Mouse (Mus musculus): ENCODE measurements at regions not wholly inside any gene's neighbourhood (a gene's known extent, or its start where the extent isn't known, plus 50 kb on each side); places are given as distances from the start of the nearest gene placed in this dataset.

DNA sequence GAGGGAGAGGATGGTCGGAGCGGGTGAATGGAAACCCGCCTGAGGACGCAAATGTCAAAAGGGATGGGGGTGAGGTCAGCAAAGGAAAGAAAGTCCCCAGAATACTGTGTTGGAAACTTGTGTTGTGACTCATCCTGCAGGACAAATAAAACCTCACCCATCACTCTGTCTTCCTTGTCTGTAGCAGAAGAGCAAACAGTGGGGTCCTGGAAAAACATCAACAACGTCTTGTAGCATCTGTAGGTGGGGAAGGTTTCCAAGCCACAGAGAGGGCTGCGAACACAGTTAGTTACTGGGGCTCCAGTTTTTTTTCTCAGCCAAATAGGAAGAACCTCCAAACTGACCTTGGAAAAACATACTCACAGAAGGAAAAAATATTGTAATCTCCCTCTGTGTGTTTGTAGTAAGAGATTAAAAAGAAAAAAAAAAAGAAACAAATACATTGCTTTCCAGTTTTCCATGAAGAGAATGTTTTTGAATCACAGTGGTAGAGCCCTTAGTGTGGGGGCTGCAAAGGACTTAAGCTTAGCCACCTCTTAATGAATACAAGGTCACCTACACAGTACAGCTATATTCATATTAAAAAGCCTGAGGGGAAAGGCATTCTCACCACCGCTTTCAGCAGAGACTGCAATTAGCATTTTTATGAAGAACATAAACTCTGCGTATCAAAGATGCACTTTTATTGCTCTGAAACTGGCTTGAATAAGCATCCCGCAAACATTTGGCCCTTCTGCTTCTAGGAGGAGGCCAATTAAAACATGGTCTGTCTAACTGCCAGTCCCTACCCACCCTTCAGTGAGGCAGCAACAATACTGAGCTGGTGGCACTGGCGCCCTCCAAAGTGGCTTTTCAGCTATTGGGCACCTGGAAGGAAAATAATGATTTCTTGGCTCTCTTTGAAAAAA is 198.6 kb upstream of the Tprg start:
- DNase-seq (ENCODE audit: low spot score), result no peak

DNA sequence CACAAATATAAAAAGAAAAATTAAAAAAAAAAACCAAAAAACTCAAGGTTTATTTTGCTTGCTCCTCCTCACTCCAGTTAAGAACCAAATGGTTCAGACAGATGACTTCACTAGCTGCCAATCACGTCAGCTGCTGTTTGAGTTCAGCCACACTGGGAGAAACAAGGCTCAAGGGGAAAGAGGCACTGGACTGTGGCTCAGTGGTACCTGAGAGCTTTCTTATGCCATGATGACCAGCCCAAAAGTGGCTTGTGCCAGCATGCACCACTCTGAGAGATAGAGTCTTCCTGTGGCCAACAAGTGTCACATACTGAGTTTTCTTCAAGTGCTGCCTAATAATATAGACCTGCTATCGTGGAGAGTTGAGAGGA is 198.0 kb upstream of the Tprg start:
- DNase-seq (ENCODE audit: low spot score), result no peak

DNA sequence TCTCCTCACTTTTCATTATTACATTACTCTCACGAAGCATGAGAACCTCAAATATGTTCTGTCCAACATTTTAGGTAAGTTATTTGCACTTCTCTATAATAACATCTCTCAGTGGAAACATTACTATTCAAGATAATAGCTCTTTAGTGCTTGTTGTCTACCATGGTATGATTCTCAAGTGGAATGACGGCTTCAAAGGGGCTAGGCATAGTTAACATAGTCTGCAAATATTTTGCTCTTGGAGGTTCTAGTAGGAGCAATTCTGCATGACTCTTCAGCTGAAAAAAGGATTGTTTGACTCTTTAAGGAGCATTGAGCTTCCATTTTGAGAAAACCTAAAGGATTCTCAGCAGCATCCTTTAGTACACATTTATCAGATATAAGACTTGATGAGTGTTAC is 182.5 kb upstream of the Tprg start:
- DNase-seq (ENCODE audit: low spot score), result no peak

DNA sequence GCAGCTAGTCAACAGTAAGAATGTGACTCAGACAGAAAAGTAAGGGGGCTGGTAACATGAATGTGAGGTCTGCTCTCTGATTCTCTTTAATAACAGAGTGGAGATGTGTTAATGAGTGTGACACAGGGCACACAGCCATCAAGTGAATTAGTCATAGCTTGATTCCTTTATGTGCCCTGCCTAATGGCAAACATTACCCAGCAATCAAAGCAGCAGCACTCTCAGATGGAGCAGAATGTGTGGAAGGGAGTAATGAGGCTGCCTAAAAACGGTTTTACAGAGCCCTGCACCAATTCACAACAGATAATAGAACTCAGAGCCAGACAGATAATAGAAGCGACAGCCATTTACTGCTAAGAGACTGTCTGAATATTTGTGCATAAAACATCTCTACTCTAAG is 182.0 kb upstream of the Tprg start:
- no peak for DNase-seq (ENCODE audit: low spot score)

DNA sequence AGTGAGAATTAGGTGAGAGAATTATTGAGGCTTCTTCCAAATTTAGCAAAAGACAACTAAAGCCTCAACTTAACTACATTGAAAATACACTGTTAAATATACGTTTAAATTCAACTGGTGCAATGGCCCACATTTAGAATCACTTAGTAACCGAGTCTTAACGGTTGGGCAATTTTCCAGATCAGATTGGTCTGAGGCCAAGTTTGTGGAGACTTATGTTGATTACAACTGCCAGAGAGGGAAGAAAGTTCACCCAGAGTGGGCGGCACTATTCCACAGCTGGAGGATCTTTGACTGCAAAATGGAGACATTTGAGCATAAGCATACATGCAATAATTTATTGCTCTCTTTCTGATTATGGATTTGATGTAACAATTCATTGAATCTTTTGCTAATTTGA is 146.5 kb upstream of the Tprg start:
- peak; percentile 84 for DNase-seq (ENCODE audit: low spot score)

DNA sequence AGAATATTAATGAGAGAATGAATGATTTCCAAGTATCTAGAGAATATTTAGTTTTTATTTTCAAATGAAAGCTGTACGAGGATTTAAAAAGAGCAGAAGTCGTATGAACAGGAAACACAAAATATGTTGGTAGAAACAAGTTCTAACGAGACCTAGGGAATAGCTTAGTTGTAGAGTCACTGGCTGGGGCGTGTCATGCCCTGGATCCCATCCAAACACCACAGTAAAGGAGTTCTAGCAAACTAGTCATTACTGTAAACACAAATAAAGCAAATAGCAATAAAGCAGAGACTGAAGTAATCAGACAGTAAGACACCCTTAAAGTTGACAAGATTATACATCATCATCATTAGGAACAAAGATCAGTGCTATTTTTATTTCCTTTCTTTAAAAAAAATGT is 139.1 kb upstream of the Tprg start:
- DNase-seq (ENCODE audit: low spot score), result peak; percentile 71

DNA sequence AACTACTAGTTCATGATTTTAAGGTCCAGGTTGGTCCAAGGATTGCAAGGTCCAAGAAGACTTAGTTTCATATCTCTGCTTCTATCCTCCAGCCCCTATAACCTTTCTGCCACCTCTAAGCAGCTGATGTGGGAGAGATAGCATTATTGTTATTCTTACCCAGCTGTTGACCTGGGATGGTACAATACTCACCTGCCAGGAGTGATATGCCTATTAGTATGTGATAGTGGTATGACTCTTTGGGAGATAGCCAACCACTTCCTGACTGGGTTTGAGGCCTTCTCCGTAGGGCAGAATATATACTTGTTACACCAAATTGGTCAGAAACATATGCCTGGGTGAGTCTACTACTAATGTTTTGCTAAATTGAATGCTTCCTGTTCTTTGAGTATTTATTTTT is 137.4 kb upstream of the Tprg start:
- DNase-seq (ENCODE audit: low spot score), result no peak

DNA sequence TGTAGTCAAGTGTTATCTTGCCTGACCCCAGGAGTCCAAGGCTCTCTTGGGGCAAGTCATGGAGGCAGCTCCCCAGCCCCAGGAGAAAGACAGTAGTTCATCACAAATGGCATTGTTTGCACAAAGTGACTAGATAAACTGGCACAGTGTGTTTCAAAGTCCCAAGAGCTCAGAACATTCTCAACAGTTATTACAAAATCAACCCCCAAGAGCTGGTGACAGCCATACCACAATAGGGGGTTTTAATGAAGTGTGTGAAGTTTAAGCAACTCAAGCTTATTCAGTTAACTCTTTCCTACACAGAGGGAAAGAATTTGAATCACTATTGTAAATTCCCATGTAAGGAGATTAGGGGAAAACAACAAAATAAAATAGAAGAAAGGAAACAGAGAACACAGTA is 109.7 kb upstream of the Tprg start:
- no peak for DNase-seq (ENCODE audit: low spot score)

DNA sequence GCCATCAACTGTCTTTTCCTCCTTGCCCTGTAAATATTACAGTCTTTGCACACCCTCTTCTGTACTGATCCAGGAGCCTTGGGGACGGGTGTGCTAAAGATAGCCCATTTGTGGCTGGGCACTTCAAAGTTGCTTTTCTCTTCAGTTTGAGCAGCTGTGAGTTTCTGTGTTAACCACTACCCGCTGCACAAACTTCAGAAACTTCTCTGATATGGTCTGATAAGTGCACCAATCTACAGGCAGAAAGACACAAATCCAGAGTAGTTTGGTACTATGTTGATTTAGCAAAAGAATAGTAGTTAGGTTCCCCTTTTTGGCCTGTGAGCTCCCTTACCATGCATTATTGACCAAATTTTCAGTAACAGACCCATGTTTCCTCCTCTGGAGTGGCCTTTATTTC is 108.6 kb upstream of the Tprg start:
- no peak for DNase-seq (ENCODE audit: low spot score)

DNA sequence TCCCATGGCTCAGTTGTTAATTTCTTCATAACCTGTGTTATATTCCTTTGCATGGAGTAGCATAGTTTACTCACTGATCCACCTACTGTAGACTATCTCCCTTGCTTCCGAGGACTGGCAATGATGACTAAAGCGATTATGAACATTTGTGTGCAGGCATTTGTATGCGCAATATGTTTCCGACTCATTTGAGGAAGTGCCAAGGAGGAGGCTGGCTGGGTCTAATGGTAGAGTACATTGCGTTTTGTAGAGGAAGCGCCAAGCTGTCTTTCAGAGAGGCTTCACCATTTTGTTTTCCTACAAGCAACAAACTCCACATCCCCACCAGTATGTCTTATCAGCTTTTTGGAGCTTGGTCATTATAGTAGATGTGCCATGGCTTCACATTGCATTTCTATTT is 104.7 kb upstream of the Tprg start:
- DNase-seq (ENCODE audit: low spot score), result no peak

DNA sequence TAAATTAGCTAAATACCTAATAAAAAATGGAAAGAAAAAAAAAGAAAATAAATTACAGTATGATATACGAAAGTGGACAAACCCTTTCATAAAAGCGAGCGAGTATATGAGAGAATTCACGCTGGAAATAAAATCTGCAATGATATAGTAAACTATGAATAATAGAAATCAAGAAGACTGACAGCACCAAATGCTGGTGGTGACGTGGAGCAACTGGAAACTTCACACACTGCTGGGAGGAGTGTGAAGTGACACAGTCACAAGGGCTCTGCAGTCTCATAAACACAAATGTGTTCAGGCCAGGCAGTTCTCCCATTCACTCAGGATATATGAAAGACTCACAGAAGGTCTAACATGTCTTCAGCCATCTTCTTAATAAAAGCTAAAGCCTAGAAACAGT is 89.5 kb upstream of the Tprg start:
- DNase-seq (ENCODE audit: low spot score), result no peak

DNA sequence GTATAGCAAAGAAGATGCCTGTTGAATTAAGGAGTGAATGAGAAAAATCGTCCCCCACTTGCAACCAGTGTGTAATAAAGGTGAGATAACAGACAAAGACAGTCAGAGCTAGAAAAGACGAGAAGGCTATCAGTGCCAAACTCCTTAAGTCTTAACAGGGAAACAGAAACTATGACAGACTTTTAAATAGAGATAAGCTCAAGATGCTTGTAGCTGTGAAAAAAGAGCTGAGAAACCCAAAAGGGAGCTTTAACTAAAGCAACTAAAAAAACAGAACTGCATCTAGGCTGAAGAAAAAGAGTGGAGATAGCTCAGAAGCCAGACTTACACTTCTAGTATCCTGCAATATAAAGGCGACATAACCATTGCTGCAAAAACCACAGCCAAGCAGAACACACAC is 87.8 kb upstream of the Tprg start:
- no peak for DNase-seq (ENCODE audit: low spot score)

DNA sequence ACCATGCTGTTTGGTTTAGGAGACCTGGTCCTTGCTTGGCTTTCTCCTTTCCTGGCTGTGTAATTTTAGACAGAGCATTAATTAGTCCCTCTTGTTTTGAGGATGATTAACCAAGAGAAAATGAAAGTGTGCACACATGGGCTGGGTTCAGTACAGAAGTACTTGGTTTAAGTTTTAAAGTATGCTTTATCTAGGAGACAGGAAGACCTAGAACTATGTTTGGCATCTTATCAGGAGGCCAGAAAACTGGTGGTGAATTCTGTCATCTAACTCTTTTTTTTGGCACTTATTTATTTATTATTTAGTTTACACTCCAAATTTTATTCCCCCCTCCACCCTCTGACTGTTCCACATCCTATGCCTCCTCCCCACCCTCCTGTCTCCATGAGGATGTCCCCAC is 86.6 kb upstream of the Tprg start:
- DNase-seq (ENCODE audit: low spot score), result no peak

DNA sequence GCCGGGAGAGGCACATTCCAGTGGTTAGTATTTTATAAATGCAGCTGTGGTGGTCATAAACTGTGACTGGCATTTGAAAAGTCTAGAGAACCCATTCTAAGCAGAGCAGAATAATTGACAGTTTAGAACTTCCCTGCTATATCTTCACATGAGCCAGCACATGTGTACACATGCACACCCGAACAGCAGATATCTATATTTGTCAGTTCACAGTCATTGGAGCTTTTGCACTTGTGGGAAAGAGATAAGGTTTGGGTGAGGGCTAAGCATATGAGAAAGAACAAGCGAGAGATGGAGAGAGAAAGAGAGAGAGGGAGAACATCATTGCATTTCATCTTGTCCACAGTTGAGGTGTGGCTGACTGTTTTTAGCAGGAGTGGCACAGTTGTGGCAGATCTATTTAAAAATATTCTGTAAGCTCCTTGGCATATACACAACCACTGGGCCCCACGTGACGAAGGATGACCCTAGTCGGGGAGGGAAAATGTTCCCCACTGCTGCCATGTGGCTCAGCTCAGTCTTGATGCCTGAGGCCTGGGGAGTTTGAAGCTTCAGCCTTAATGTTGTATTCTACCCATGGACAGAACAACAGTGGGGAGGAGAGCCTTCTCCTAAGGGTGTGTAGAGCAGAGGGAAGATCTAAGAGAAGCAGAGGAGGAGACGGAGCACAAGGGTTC is 85.4 kb upstream of the Tprg start:
- DNase-seq (ENCODE audit: low spot score), result no peak

DNA sequence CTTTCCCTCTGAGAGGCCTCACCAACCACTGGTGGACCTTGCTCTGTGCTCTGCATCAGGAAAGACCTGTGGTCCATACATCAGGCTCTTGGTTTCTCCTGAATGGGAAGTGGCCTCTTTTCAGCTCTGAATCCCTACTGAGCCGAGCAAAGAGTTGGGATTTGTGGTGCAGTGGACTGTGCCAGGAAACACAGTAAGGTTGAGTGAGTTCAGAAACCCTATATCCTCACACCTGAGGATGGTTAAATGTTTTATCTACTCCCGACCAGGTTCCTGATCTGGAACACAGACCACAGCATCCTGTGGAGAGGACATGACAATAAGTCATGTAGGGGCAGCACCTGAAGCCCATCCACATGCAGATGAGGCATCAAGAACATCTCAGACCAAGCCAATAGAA is 73.4 kb upstream of the Tprg start:
- DNase-seq (ENCODE audit: low spot score), result no peak

DNA sequence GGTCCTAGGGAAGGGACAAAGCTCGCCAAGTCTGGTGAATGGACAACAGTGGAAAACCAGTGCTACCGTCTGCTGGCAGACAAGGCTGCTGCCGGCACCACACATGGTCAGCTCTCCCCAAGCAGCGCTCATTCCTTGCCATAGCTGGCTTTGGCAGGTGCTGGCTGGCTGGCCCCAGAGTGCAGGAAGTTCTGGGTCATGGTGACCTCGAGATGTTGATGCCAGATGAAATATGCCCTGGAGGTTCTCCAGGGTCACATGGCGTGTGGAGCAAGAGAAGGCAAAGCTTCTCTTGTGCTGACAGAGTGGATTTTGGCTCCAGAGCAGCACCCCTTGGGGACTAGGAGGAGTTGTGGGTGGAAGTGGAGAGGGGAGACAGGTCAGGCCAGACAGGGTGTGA is 66.1 kb upstream of the Tprg start:
- DNase-seq (ENCODE audit: low spot score), result no peak

DNA sequence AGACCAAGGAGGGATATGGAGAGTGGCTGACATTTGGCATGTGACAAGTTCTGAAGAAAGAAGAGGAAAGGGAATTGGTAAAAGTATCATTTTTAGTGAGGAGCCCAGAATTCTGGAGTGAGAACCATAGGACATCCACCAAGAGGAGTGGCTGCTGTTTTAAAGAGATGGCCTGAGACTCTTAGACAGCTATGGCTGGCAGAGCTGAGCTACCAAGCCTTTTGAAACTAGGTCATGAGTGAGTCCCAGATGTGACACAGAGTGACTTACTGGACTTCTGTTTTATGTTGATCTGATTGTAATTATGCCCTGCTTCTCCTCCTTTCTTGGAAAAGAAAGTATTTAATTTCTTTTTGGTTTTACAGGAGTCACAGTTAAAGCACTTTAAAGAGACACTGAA is 61.8 kb upstream of the Tprg start:
- no peak for DNase-seq (ENCODE audit: low spot score)

Data from urinary bladder, postnatal 14 days (tissue).